Mouse (Mus musculus) CH12.LX (cell line): Measurements from ENCODE around the gene Trp53inp2.

Experiments
- IRF4 ChIP-seq: IDR thresholded peaks from 2 replicates; pipeline ENCODE4 v1.6.1; 2014; ENCODE audit warnings: low read depth, mild to moderate bottlenecking, inconsistent platforms, low read length, improper control_type of control experiment
- USF2 ChIP-seq: conservative IDR thresholded peaks from 2 replicates; pipeline ENCODE4 v1.6.1; 2011; ENCODE audit warnings: low read depth, low read length, improper control_type of control experiment
- ZMIZ1 ChIP-seq: IDR thresholded peaks from 2 replicates; pipeline ENCODE4 v1.6.1; 2012; ENCODE audit warnings: low read depth, mild to moderate bottlenecking, inconsistent platforms, low read length, improper control_type of control experiment

DNA sequence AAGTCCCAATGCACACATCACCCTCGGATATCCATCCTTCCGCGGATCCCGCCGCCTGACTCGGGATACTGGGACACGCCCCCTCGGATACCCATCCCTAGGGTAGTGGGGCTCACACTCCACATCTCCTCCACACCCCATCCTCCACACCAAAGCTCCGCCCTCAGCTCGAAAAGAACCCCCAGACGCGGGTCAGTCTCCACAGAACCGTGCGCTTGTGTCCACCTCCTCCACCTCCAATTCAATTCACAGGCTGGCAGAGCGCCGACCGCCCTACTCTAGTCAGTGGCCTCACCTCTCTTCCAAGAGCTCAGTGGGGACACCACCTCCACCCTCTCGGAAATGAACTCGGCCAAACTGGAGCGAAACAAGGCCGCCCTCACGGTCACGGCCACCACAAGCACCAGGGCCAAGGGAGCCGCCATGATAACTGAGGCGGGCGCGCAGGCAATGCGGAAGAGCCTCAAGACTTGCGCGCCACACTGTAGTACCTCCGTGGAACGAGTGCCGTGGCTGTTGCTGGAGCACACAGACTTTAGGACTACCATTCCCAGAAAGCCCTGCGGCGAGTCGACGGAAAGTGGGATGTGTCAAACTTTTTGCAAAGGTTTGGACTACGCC is 23.8 kb upstream of the Trp53inp2 start, which contains the start of gene Pigu:
- peak; percentile 77; the same call in 1 of the 2 replicates for TF ChIP-seq ZMIZ1
- TF ChIP-seq USF2: no peak
- peak; percentile 40; the same call in 1 of the 2 replicates for TF ChIP-seq IRF4
